Mouse (Mus musculus): Measurements from ENCODE around the gene Abce1.

- TF ChIP-seq EP300 (IDR thresholded peaks at IDR 0.05; ENCODE audit: low read length) (no peak), ZNF384 (IDR thresholded peaks at IDR 0.05; ENCODE audit: low read depth, low read length) (no peak), POLR2A (IDR thresholded peaks at IDR 0.05; ENCODE audit: low read depth, low read length) (no peak), RAD21 (IDR thresholded peaks at IDR 0.05; ENCODE audit: low read depth, low read length) (no peak), CTCF (conservative IDR thresholded peaks at IDR 0.05 in 1 of 2, IDR thresholded peaks at IDR 0.05 in 1 of 2; ENCODE audit: low read depth in 2 of 2, low read length in 2 of 2) (no peak), POLR2AphosphoS2 (IDR thresholded peaks at IDR 0.05; ENCODE audit: low read depth, low read length) (no peak), NRF1 (IDR thresholded peaks at IDR 0.05; ENCODE audit: low read depth, low read length) (no peak), CHD2 (IDR thresholded peaks at IDR 0.05; ENCODE audit: low read length) (no peak), MAFK (IDR thresholded peaks at IDR 0.05; ENCODE audit: insufficient replicate concordance, low read length) (no peak)
Measured at GRCm38 (mm10) chr8:79641119-79641518, 70.4 kb downstream of the Abce1 start.

All from CH12.LX (cell line).